In genomic region chr11:84179226-84179953, GRCm38 (mm10) we compare ENCODE assay signal across 8 mouse cellular contexts. TPM values are rescaled to one million over a fixed set of nuclear protein-coding genes. Genes with fewer than 3 reads are reported as not detected.
DNase-seq lines count a peak whose midpoint lies in the region; ATAC-seq and TF ChIP-seq lines count a peak whose summit lies in the region.

No protein-coding gene starts in this region.

- peak overlapping the region; percentile 91 for H3K27ac ChIP-seq in hindbrain, embryonic 12.5 days

- no peaks in the 10 kb centered on the region for H3K27me3 ChIP-seq in Patski
- no peaks in the 10 kb centered on the region for H3K27me3 ChIP-seq in hindbrain, embryonic 12.5 days

- CTCF ChIA-PET in Patski (lab: Charles Lee): interaction anchor here (1.2 to 3.0 kb wide), 3 partner anchors 11 to 58 kb away, joined by 3 to 9 read pairs (median 4); no protein-coding TSS in a partner anchor

- peak; percentile 77 for TF ChIP-seq CTCF in Patski (IDR thresholded peaks at IDR 0.05)

- peak overlapping the region; percentile 61 for H3K4me2 ChIP-seq in hindbrain, embryonic 12.5 days (replicated peaks)

- in situ Hi-C loops in Patski (cut with MboI; ENCODE audit: low pct_unique_long_range_greater_than_20kb): no loop called here

- peak overlapping the region; percentile 76 for H3K9ac ChIP-seq in hindbrain, embryonic 12.5 days

- ATAC-seq in Patski: peak; percentile 91
- peak; percentile 98 for ATAC-seq in hindbrain, embryonic 12.5 days (ENCODE audit: low FRiP score)

- peak; percentile 58 for DNase-seq in Patski (ENCODE audit: low read depth, low spot score)
- peak; percentile 98 to 99 for DNase-seq in cerebellum, postnatal 10 days
- DNase-seq in frontal cortex, postnatal 10 days (ENCODE audit: low spot score in 2 of 2): peak; percentile 92 to 94
- DNase-seq in layer of hippocampus, postnatal 14 days (ENCODE audit: low spot score in 2 of 2): peak; percentile 91 to 95
- peak; percentile 98 for DNase-seq in lung, postnatal 10 days
- peak; percentile 97 for DNase-seq in ovary, postnatal 14 days (ENCODE audit: low spot score)
- peak; percentile 78 to 79 for DNase-seq in thymus, postnatal 10 days (ENCODE audit: low spot score in 2 of 2)

- no peaks in the 10 kb centered on the region for H3K36me3 ChIP-seq in hindbrain, embryonic 12.5 days

- H3K4me3 ChIP-seq in hindbrain, embryonic 12.5 days: peak overlapping the region; percentile 68

- peaks cover 17% of the 10 kb centered on the region for H3K4me1 ChIP-seq in hindbrain, embryonic 12.5 days

- no peaks in the 10 kb centered on the region for H3K9me3 ChIP-seq in hindbrain, embryonic 12.5 days (replicated peaks)

- WGBS in hindbrain, embryonic 12.5 days: under 1% methylated on average over 69 of the region's 85 CpGs

- POLR2A ChIA-PET in Patski (lab: Charles Lee): no interaction called here

RNA-seq across cellular contexts. Expression of gene Gm11437, which starts 12.1 kb away (rescaled TPM):
- not detected for polyA plus RNA-seq in Patski (2021)
- polyA plus RNA-seq in hindbrain, embryonic 12.5 days (2016; fragmentation: Nextera tagmentation; extraction: Ambion mirVana): 0.25 TPM in 1 of 2 replicates, not detected in the other
- not detected for total RNA-seq in layer of hippocampus, postnatal 14 days (2021)

RNA-seq across cellular contexts. Expression of gene Acaca, which starts 49.9 kb away (rescaled TPM):
- polyA plus RNA-seq in Patski (2021): 29.4 TPM
- 31.6 and 43.3 TPM in 2 replicates for polyA plus RNA-seq in hindbrain, embryonic 12.5 days (2016; fragmentation: Nextera tagmentation; extraction: Ambion mirVana)
- total RNA-seq in layer of hippocampus, postnatal 14 days (2021): 10 to 100 TPM; 87.4 to 91.5 TPM

RNA-seq across cellular contexts. Expression of gene Tada2a, which starts 50.0 kb away (rescaled TPM):
- polyA plus RNA-seq in Patski (2021): 22.9 TPM
- polyA plus RNA-seq in hindbrain, embryonic 12.5 days (2016; fragmentation: Nextera tagmentation; extraction: Ambion mirVana): 32.7 and 33.3 TPM in 2 replicates
- 10 to 100 TPM; 29.7 to 30.3 TPM for total RNA-seq in layer of hippocampus, postnatal 14 days (2021)

Comparison
In these comparisons a context has a peak if more than half of its experiments do, and no peak if none do; other contexts are left out.
1. Peak in every context shown above with its lines: DNase-seq, ATAC-seq, H3K4me3 ChIP-seq and H3K27ac ChIP-seq.